Mouse (Mus musculus): ENCODE data around the gene Zfp219. TPM values are rescaled to one million over a fixed set of nuclear protein-coding genes. Genes with fewer than 3 reads are reported as not detected.
A peak's percentile ranks its signal among the peaks of the same experiment; 100 is the strongest.

The Zfp219 gene
- polyA plus RNA-seq, 1 experiment from 2014 or later = 101 TPM

- Histone ChIP-seq H3K36me3 (replicated peaks) (no peaks in the 10 kb centered on the region), H3K27me3 (no peaks in the 10 kb centered on the region), H3K4me1 (peaks cover 69% of the 10 kb centered on the region), H3K4me2 (no peak overlapping the region), H3K4me3 (replicated peaks) (no peak overlapping the region), H3K9me3 (no peaks in the 10 kb centered on the region), H3K9ac (0 out of 2 replicates have a peak overlapping the region, but pooled peaks have one; percentile 8), H3K27ac (0 out of 2 replicates have a peak overlapping the region, but pooled peaks have one; percentile 2)
- no peak for ATAC-seq (ENCODE audit: low FRiP score)
- 67% methylated on average over 13 of the region's 13 CpGs for WGBS
Observed at GRCm38 (mm10) chr14:52016625-52017405, 3.7 kb downstream of the Zfp219 start.

GRCm38 (mm10) chr14:52015445-52016100 lies 5.0 kb downstream of the Zfp219 start, which contains the start of gene Tmem253:
Gene Tmem253, plus strand, starts transcription at chr14:52015658.
- peak within 1 kb of the TSS; percentile 76 for H3K4me3 ChIP-seq (replicated peaks)
- H3K4me2 ChIP-seq = peak within 1 kb of the TSS; percentile 83
- peak within 1 kb of the TSS; percentile 98 for H3K9ac ChIP-seq
- ATAC-seq (ENCODE audit: low FRiP score) = no peak
- peak within 1 kb of the TSS; percentile 99 for H3K27ac ChIP-seq
- 35% methylated on average over 6 of the region's 6 CpGs for WGBS
- H3K9me3 ChIP-seq = no peaks in the 10 kb centered on the region
- no peaks in the 10 kb centered on the region for H3K27me3 ChIP-seq
- peaks cover 70% of the 10 kb centered on the region for H3K4me1 ChIP-seq
- no peaks in the 10 kb centered on the region for H3K36me3 ChIP-seq (replicated peaks)

GRCm38 (mm10) chr14:52014761-52015311 lies 5.7 kb downstream of the Zfp219 start:
- H3K27me3 ChIP-seq = no peaks in the 10 kb centered on the region
- peak overlapping the region; percentile 98 for H3K9ac ChIP-seq
- peak overlapping the region; percentile 76 for H3K4me3 ChIP-seq (replicated peaks)
- peak overlapping the region; percentile 99 for H3K27ac ChIP-seq
- peak overlapping the region; percentile 83 for H3K4me2 ChIP-seq
- no peaks in the 10 kb centered on the region for H3K36me3 ChIP-seq (replicated peaks)
- 1% methylated on average over 21 of the region's 28 CpGs for WGBS
- H3K4me1 ChIP-seq = peaks cover 73% of the 10 kb centered on the region
- H3K9me3 ChIP-seq = no peaks in the 10 kb centered on the region
- peak; percentile 27 for ATAC-seq (ENCODE audit: low FRiP score)

- WGBS = 3% methylated on average over 12 of the region's 80 CpGs
Observed at GRCm38 (mm10) chr14:52014271-52014760, 6.2 kb downstream of the Zfp219 start.

GRCm38 (mm10) chr14:52013771-52014219 lies 6.7 kb downstream of the Zfp219 start:
- peak overlapping the region; percentile 83 for H3K4me2 ChIP-seq
- peak overlapping the region; percentile 98 for H3K9ac ChIP-seq
- peaks cover 79% of the 10 kb centered on the region for H3K4me1 ChIP-seq
- ATAC-seq (ENCODE audit: low FRiP score) = peak; percentile 20; the same call in 1 of the 2 replicates
- peaks cover 6% of the 10 kb centered on the region for H3K36me3 ChIP-seq (replicated peaks)
- H3K4me3 ChIP-seq (replicated peaks) = peak overlapping the region; percentile 76
- 2% methylated on average over 22 of the region's 24 CpGs for WGBS
- no peaks in the 10 kb centered on the region for H3K9me3 ChIP-seq
- peak overlapping the region; percentile 99 for H3K27ac ChIP-seq
- H3K27me3 ChIP-seq = no peaks in the 10 kb centered on the region

More at GRCm38 (mm10) chr14:52014271-52014760, 6.2 kb downstream of the Zfp219 start:
- Histone ChIP-seq H3K27me3 (no peaks in the 10 kb centered on the region), H3K4me3 (replicated peaks) (peak overlapping the region; percentile 76), H3K4me1 (peaks cover 79% of the 10 kb centered on the region), H3K4me2 (peak overlapping the region; percentile 83), H3K27ac (peak overlapping the region; percentile 99), H3K9ac (peak overlapping the region; percentile 98), H3K9me3 (no peaks in the 10 kb centered on the region), H3K36me3 (replicated peaks) (peaks cover 1% of the 10 kb centered on the region)
- peak; percentile 16 for ATAC-seq (ENCODE audit: low FRiP score)

- ATAC-seq (ENCODE audit: low FRiP score) = no peak
- Histone ChIP-seq H3K9me3 (no peaks in the 10 kb centered on the region), H3K9ac (peak overlapping the region; percentile 98), H3K4me3 (replicated peaks) (peak overlapping the region; percentile 76), H3K27me3 (no peaks in the 10 kb centered on the region), H3K4me2 (peak overlapping the region; percentile 83), H3K4me1 (peaks cover 79% of the 10 kb centered on the region), H3K36me3 (replicated peaks) (peaks cover 13% of the 10 kb centered on the region), H3K27ac (peak overlapping the region; percentile 99)
- 13% methylated on average over 8 of the region's 8 CpGs for WGBS
Observed at GRCm38 (mm10) chr14:52013021-52013610, 7.4 kb downstream of the Zfp219 start.

- Histone ChIP-seq H3K27me3 (no peaks in the 10 kb centered on the region), H3K36me3 (replicated peaks) (peaks cover 15% of the 10 kb centered on the region), H3K4me3 (replicated peaks) (peak overlapping the region; percentile 76), H3K9ac (peak overlapping the region; percentile 98), H3K27ac (peak overlapping the region; percentile 99), H3K4me2 (peak overlapping the region; percentile 83), H3K9me3 (no peaks in the 10 kb centered on the region), H3K4me1 (peaks cover 76% of the 10 kb centered on the region)
- WGBS = 35% methylated on average over 5 of the region's 5 CpGs
- ATAC-seq (ENCODE audit: low FRiP score) = no peak
Observed at GRCm38 (mm10) chr14:52012553-52012952, 8.0 kb downstream of the Zfp219 start.

GRCm38 (mm10) chr14:52012085-52012484 lies 8.4 kb downstream of the Zfp219 start:
- H3K9me3 ChIP-seq = no peaks in the 10 kb centered on the region
- ATAC-seq (ENCODE audit: low FRiP score) = no peak
- H3K27ac ChIP-seq = peak overlapping the region; percentile 99
- H3K9ac ChIP-seq = peak overlapping the region; percentile 98; the same call in 1 of the 2 replicates
- H3K4me3 ChIP-seq (replicated peaks) = peak overlapping the region; percentile 76
- H3K36me3 ChIP-seq (replicated peaks) = peaks cover 19% of the 10 kb centered on the region
- WGBS = 68% methylated on average over 4 of the region's 4 CpGs
- H3K27me3 ChIP-seq = no peaks in the 10 kb centered on the region
- H3K4me2 ChIP-seq = peak overlapping the region; percentile 83
- H3K4me1 ChIP-seq = peaks cover 78% of the 10 kb centered on the region

GRCm38 (mm10) chr14:52011683-52012082 lies 8.8 kb downstream of the Zfp219 start:
- peak overlapping the region; percentile 98; the same call in 1 of the 2 replicates for H3K9ac ChIP-seq
- H3K9me3 ChIP-seq = no peaks in the 10 kb centered on the region
- H3K27ac ChIP-seq = peak overlapping the region; percentile 99
- H3K4me3 ChIP-seq (replicated peaks) = peak overlapping the region; percentile 47; the same call in 1 of the 2 replicates
- H3K4me2 ChIP-seq = peak overlapping the region; percentile 83
- WGBS = 42% methylated on average over 1 of the region's 1 CpGs
- H3K4me1 ChIP-seq = peaks cover 78% of the 10 kb centered on the region
- no peaks in the 10 kb centered on the region for H3K27me3 ChIP-seq
- no peak for ATAC-seq (ENCODE audit: low FRiP score)
- peaks cover 23% of the 10 kb centered on the region for H3K36me3 ChIP-seq (replicated peaks)

- Histone ChIP-seq H3K4me1 (peaks cover 78% of the 10 kb centered on the region), H3K4me2 (peak overlapping the region; percentile 83), H3K9ac (peak overlapping the region; percentile 98), H3K4me3 (replicated peaks) (peak overlapping the region; percentile 47), H3K27ac (peak overlapping the region; percentile 99), H3K9me3 (no peaks in the 10 kb centered on the region), H3K36me3 (replicated peaks) (peaks cover 34% of the 10 kb centered on the region), H3K27me3 (no peaks in the 10 kb centered on the region)
- WGBS = 0% methylated on average over 9 of the region's 9 CpGs
- peak; percentile 83 for ATAC-seq (ENCODE audit: low FRiP score)
Observed at GRCm38 (mm10) chr14:52010446-52011111, 10.0 kb downstream of the Zfp219 start.

GRCm38 (mm10) chr14:52009841-52010240 lies 10.7 kb downstream of the Zfp219 start:
- no peaks in the 10 kb centered on the region for H3K27me3 ChIP-seq
- peaks cover 42% of the 10 kb centered on the region for H3K36me3 ChIP-seq (replicated peaks)
- no peaks in the 10 kb centered on the region for H3K9me3 ChIP-seq
- H3K4me3 ChIP-seq (replicated peaks) = peak overlapping the region; percentile 47
- 17% methylated on average over 6 of the region's 6 CpGs for WGBS
- ATAC-seq (ENCODE audit: low FRiP score) = no peak
- peak overlapping the region; percentile 98 for H3K9ac ChIP-seq
- peak overlapping the region; percentile 99 for H3K27ac ChIP-seq
- H3K4me1 ChIP-seq = peaks cover 79% of the 10 kb centered on the region
- peak overlapping the region; percentile 83 for H3K4me2 ChIP-seq
